Mouse (Mus musculus): ENCODE measurements at regions not wholly inside any gene's neighbourhood (a gene's known extent, or its start where the extent isn't known, plus 50 kb on each side); places are given as distances from the start of the nearest gene placed in this dataset.

GRCm38 (mm10) chr2:84549626-84550025, 73.1 kb upstream of the Tfpi start:
- DNase-seq: no peak

- DNase-seq: no peak
Measured at GRCm38 (mm10) chr2:84548625-84549024, 72.0 kb upstream of the Tfpi start.

- no peak for DNase-seq
Measured at GRCm38 (mm10) chr2:84545676-84546075, 69.1 kb upstream of the Tfpi start.

- DNase-seq: no peak
Measured at GRCm38 (mm10) chr2:84544739-84545138, 68.2 kb upstream of the Tfpi start.

DNA sequence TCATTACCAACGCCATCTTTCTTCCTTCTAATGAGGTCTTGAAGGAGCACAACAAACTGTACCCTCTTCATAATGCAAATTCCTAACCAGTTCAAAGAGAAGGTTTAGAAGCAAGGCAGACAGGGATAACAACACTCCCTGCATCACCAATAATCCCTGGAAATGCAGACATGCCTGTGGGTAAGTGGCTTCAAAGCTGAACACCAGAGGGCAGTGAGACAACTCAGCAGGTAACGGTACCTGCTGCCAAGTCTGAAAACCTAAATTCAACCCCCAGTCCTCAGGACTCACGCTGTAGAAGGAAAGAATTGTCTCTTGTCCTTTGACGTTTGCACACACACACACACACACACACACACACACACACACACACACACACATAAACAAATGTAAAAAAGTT, 67.6 kb upstream of the Tfpi start:
- DNase-seq: no peak

DNA sequence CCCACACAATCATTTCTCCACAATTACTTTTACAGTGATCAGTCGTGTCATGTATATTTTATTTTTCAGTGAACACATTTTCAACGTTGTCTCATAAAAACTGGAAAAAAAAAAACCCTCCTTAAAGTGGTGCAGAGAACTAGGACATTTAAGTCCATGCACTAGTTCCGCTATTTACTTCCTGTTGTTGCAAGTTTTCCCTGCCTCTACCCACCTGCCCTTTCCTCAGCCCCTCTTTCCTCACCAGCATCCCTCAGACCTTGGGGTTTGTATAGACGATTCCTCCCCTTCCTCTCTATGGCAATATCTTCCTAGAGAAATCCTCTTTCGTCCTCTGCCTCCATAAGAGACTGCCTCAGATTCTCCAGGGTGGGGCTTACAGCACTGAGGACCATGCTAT, 64.9 kb upstream of the Tfpi start:
- no peak for DNase-seq

- DNase-seq: no peak
Measured at GRCm38 (mm10) chr2:84539096-84539495, 62.5 kb upstream of the Tfpi start.

DNA sequence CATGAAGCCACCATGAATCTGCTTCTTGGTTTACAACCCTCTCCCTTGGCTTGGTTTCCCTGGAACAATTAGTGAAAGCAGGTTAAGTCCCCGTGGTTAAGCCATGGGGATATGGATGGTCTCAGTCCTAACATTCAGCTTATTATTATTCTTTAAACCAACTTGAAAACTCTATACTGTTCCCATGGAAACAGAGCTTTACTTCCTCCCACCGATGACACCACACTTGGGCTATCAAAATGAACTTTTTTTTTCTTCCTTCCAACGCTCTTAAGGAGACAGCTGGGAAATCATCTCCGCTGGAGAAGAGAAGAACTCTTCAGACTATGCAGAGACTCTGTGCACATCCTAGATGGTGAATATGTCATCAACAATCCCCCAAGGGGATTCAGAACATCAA, 61.4 kb upstream of the Tfpi start:
- DNase-seq: no peak

DNA sequence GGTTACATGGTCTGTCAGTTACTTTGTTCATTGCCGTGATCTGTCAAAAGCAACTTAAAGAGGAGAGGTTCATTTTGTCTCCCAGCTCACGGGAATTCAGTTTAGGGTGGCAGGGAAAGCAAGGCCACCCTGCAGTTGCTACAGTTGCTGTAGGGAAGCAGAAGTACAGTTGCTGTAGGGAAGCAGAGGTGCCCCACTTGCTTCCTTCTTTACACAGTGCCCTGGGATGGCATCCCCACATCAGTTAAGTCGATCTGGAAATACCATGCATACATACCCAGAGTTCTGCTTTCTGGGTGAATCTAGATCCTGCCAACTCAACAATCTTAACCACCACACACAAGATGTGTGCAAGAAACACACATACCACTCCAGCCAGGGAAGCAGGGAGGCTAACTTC, 54.6 kb upstream of the Tfpi start:
- no peak for DNase-seq

DNA sequence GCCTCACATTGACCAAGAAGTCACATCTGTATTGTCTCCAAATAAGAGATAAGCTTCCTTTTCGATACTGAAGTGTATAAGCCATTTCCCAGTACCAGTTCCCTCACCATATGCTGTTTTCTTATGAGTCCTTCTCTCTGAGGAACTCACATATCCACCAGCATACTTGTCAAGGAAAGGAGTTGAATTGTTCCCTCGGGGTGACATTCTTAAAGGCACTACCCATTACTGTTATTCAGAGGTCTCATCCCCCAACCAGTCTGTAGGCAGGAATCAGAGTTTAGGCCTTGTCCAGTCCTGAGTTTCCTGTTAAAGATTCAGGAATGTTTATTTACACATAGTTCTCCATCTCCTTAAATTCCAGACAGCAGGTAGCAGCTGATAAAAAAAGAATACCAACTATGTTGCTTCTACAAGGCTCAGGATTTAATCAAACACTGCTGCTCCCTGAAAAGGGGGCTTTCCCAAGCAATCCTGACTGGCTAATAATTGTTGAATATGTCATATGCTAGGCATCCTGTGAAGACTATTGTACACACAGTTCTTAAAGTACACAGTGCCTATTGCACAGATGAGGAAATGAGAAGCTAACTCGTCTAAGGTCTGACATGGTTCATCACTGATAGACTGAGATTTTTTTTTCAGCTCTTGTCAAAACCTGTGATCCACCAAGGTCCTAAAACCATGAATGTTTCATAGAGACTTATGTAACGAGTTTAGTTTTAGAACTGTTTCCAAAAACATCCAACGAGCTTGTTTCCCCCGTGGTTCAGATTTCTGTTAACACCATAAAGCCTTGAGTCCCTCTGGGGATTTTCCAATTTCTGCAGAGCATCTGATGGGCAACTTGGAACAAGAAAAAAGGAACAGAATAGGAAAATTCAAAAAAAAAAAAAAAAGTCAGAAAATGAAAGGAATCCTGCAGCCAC, 52.5 kb upstream of the Tfpi start:
- peak in 1 of 2 experiments; percentile 12 for DNase-seq

Measured in adrenal gland, postnatal 36 days (tissue).